Mouse (Mus musculus) cortical plate, adult 2 months (tissue): ENCODE results near the gene Pitpnc1.

Source experiments
- CTCF ChIP-seq: fragments of 200-500 bp; IDR thresholded peaks from 2 replicates; pipeline ENCODE4 v1.5.1; 2011; ENCODE audit warnings: mild to moderate bottlenecking, control low read depth, low read length; ENCODE audit not compliant: insufficient read depth; ENCODE audit errors: extremely low read depth
- POLR2A ChIP-seq: fragments of 200-500 bp; IDR thresholded peaks from 2 replicates; pipeline ENCODE4 v1.6.1; 2011; ENCODE audit warnings: mild to moderate bottlenecking, low read length, control low read depth; ENCODE audit not compliant: insufficient read depth; ENCODE audit errors: extremely low read depth

- TF ChIP-seq POLR2A (no peak), CTCF (no peak)
These were observed 170.9 kb downstream of the Pitpnc1 start for GRCm38 (mm10) chr11:107299511-107300120.
